Mouse (Mus musculus): Measurements from ENCODE around the gene Cyp4b1. TPM values are rescaled to one million over a fixed set of nuclear protein-coding genes. Genes with fewer than 3 reads are reported as not detected.

Gene Cyp4b1
- not detected in 4 replicates for total RNA-seq (2023)

DNA sequence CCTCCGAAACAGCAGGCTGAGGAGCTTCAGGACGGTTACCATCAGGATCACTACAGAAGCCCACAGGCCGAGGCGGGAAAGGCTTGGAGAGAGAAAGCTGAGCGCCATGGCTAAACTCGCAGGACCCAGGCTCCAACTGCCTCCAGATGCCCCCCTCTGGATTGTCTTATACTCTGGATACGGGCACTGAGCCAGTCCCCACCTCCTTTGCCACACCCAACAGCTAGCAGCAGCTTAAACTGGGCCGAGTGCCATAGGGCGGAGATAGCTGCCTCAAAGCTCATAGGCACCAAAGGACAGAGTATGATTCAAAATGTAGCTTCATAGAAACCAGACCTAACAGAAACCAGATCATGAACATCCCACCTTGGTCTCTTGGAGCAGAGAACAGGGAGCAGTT is at the start of gene Cyp4b1:
Cyp4b1 (minus strand) TSS at position 144 of the 400 bp plus-strand sequence.

DNA sequence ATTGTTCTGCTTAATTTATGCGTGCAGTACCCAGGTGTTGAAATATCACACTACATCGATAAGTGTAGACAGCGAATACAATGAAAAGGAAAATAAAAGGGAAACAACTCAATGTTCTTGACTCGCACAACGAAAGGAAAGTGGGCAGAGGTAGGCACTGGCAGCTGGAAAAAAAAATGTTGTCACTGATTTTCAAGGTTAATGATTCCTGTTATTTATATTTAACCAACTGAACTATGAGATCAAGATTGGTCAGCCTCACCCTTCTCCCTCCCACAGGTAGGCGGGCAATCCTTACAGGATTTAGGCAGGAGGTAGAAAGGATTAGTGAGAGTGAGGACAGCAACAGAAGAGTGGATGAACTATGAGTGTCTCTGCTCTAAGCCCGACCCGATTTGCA is 46.9 kb downstream of the Cyp4b1 start, which contains the start of gene Cyp4a32:
Cyp4a32 (plus strand) TSS at position 359 of the 400 bp plus-strand sequence.

Other genes starting within 250 kb of the Cyp4b1 start
- not detected in 4 replicates for gene Cyp4a12b, start 236.1 kb downstream of the Cyp4b1 start, total RNA-seq (2023)
- not detected in 4 replicates for gene Cyp4a30b, start 195.1 kb downstream of the Cyp4b1 start, total RNA-seq (2023)
- gene Cyp4a14, start 151.6 kb downstream of the Cyp4b1 start, total RNA-seq (2023): not detected in 4 replicates
- gene Cyp4a10, start 129.5 kb downstream of the Cyp4b1 start, total RNA-seq (2023): not detected in 4 replicates
- not detected in 4 replicates for gene Cyp4a31, start 84.1 kb downstream of the Cyp4b1 start, total RNA-seq (2023)
- not detected in 4 replicates for gene Cyp4a32, start 46.8 kb downstream of the Cyp4b1 start, total RNA-seq (2023)
- 40.0 to 46.2 TPM (median 43.4 TPM) in 4 replicates for gene Efcab14, start 90.0 kb upstream of the Cyp4b1 start, total RNA-seq (2023)
- gene Tex38, start 133.3 kb upstream of the Cyp4b1 start, total RNA-seq (2023): 0.97 to 1.3 TPM in 2 of 4 replicates, not detected in the others
- 14.9 to 19.8 TPM (median 17.5 TPM) in 4 replicates for gene Atpaf1, start 137.1 kb upstream of the Cyp4b1 start, total RNA-seq (2023)
- gene Mob3c, start 180.4 kb upstream of the Cyp4b1 start, total RNA-seq (2023): 13.3 to 22.7 TPM (median 15.3 TPM) in 4 replicates
- gene Mknk1, start 191.5 kb upstream of the Cyp4b1 start, total RNA-seq (2023): 57.5 to 69.7 TPM (median 64.2 TPM) in 4 replicates
- 0.45 TPM in 1 of 4 replicates, not detected in the others for gene Kncn, start 236.7 kb upstream of the Cyp4b1 start, total RNA-seq (2023)
- not detected in 4 replicates for gene 6430628N08Rik, start 242.9 kb upstream of the Cyp4b1 start, total RNA-seq (2023)

Data from B cell, adult 62 days (primary cell).